Mouse (Mus musculus) cerebellum, adult 2 months (tissue): ENCODE results near the gene Pacrg. TPM values are rescaled to one million over a fixed set of nuclear protein-coding genes. Genes with fewer than 3 reads are reported as not detected.

Experiments used
- DNase-seq, 2 experiments: peaks; one replicate each; pipeline ENCODE4 v3.0.0; 2021
- H3K27ac ChIP-seq: fragments of 200-500 bp; 2 replicates; pipeline ENCODE4 v1.5.1; 2012; ENCODE audit warnings: low read length, control low read depth, inconsistent platforms; ENCODE audit not compliant: insufficient read depth
- H3K27me3 ChIP-seq: fragments of 200-500 bp; 2 replicates; pipeline ENCODE4 v1.6.1; 2012; ENCODE audit warnings: inconsistent platforms, mild to moderate bottlenecking, low read length, moderate library complexity; ENCODE audit not compliant: control insufficient read depth, insufficient read depth
- H3K4me1 ChIP-seq: fragments of 200-500 bp; 2 replicates; pipeline ENCODE4 v1.6.1; 2011; ENCODE audit warnings: low read length; ENCODE audit not compliant: control insufficient read depth, insufficient read depth
- H3K4me3 ChIP-seq: fragments of 200-500 bp; replicated peaks from 2 replicates; pipeline ENCODE3; 2011; ENCODE audit warnings: mild to moderate bottlenecking, low read depth, low read length, control low read depth; ENCODE audit not compliant: insufficient read depth
- CTCF ChIP-seq: fragments of 200-500 bp; IDR thresholded peaks from 2 replicates; pipeline ENCODE4 v1.5.1; 2011; ENCODE audit warnings: low read depth, mild to moderate bottlenecking, control low read depth, low read length, moderate library complexity, borderline replicate concordance; ENCODE audit not compliant: insufficient read depth
- POLR2A ChIP-seq: fragments of 200-500 bp; IDR thresholded peaks from 2 replicates; pipeline ENCODE4 v1.6.1; 2011; ENCODE audit warnings: low read length, control low read depth, borderline replicate concordance; ENCODE audit not compliant: insufficient read depth
- WGBS: fragments of 180-500 bp; shearing (Covaris S2); methylation state at CpG from one replicate; pipeline ENCODE4 v1.1.7; 2018; 5-methylcytosine and 5-hydroxymethylcytosine counted together
- polyA plus RNA-seq: library from polyadenylated mRNA; depleted of rRNA; stranded (reverse); fragments of >200 nt; gene quantifications from 2 replicates; pipeline ENCODE4 v1.2.3, GENCODE M21; 2012

Pacrg gene
- polyA plus RNA-seq, 1 experiment: 17.4 TPM

- TF ChIP-seq POLR2A (no peak), CTCF (no peak)
- no peak for DNase-seq
- no peaks in the 10 kb centered on the region for H3K27me3 ChIP-seq
These were observed 398.5 kb downstream of the Pacrg start for GRCm38 (mm10) chr17:10441501-10442111.

GRCm38 (mm10) chr17:10440961-10441360 lies 399.1 kb downstream of the Pacrg start:
- Histone ChIP-seq H3K4me1 (no peaks in the 10 kb centered on the region), H3K4me3 (no peak overlapping the region), H3K27me3 (no peaks in the 10 kb centered on the region), H3K27ac (no peak overlapping the region)
- WGBS: 72% methylated on average over 3 of the region's 3 CpGs
- no peak for DNase-seq
- TF ChIP-seq POLR2A (no peak), CTCF (no peak)

More at GRCm38 (mm10) chr17:10441501-10442111, 398.5 kb downstream of the Pacrg start:
- 32% methylated on average over 16 of the region's 16 CpGs for WGBS
- Histone ChIP-seq H3K27ac (no peak overlapping the region), H3K4me3 (no peak overlapping the region), H3K4me1 (no peaks in the 10 kb centered on the region)

DNA sequence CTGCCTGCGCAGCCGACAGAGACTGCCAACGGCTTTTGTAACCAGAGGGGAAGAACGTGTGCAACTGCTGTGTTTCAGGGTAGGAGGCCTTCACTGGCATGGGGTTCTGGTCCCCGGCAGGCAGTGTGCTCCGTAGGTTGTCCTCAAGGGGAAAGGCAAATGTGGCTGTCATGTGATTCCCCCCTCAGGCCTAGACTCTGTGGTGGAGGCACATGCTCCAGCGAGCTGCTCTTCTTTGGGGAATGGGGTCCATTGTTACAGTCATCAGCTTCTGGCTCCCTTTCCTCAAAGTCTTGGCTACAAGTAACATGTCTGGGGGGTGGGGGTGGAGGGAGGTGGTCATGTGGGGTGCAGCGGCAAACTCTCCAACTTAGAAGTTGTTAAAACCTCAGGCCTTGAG lies 400.3 kb downstream of the Pacrg start:
- Histone ChIP-seq H3K27me3 (no peaks in the 10 kb centered on the region), H3K4me3 (no peak overlapping the region), H3K27ac (no peak overlapping the region), H3K4me1 (no peaks in the 10 kb centered on the region)
- 60% methylated on average over 8 of the region's 8 CpGs for WGBS
- TF ChIP-seq CTCF (no peak), POLR2A (no peak)
- no peak for DNase-seq

GRCm38 (mm10) chr17:10434867-10435266 lies 405.2 kb downstream of the Pacrg start:
- WGBS: 38% methylated on average over 1 of the region's 1 CpGs
- Histone ChIP-seq H3K27ac (no peak overlapping the region), H3K27me3 (no peaks in the 10 kb centered on the region), H3K4me1 (no peaks in the 10 kb centered on the region), H3K4me3 (no peak overlapping the region)
- TF ChIP-seq POLR2A (no peak), CTCF (no peak)
- no peak for DNase-seq

DNA sequence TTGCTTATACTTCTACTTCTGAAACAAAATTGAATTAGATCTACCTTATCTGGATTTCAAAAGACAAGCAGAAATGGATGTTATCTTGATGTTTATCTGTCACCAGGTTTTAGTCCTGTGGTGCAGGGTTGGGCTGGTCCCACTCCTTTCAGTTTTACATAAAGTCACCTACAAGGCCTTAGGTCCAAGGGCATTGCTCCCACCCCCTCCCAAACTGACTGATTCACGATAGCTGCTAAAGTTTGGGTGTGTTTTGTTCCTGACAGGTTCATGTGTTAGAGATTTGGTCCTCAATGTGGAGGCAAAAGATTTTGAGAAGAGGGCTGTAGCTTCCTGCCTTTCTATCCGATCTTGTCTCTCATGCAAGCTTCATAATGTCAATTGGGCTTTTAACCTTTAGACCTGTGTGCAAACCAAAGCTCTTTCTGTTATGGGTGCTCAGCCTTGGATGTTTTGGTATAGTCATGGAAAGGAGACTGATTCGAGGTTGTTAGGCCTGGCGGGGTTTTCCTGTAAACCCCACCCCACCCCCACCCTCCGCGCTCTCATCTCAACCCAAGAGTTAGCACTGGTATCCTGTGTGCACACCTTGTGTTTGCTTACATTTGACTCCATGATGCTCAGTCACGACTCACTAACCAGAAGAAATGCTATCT lies 407.5 kb downstream of the Pacrg start:
- H3K27ac ChIP-seq: no peak overlapping the region
- no peak for DNase-seq
- H3K4me3 ChIP-seq: no peak overlapping the region
- no peaks in the 10 kb centered on the region for H3K4me1 ChIP-seq
- H3K27me3 ChIP-seq: no peaks in the 10 kb centered on the region
- TF ChIP-seq CTCF (no peak), POLR2A (no peak)
- 94% methylated on average over 7 of the region's 7 CpGs for WGBS

DNA sequence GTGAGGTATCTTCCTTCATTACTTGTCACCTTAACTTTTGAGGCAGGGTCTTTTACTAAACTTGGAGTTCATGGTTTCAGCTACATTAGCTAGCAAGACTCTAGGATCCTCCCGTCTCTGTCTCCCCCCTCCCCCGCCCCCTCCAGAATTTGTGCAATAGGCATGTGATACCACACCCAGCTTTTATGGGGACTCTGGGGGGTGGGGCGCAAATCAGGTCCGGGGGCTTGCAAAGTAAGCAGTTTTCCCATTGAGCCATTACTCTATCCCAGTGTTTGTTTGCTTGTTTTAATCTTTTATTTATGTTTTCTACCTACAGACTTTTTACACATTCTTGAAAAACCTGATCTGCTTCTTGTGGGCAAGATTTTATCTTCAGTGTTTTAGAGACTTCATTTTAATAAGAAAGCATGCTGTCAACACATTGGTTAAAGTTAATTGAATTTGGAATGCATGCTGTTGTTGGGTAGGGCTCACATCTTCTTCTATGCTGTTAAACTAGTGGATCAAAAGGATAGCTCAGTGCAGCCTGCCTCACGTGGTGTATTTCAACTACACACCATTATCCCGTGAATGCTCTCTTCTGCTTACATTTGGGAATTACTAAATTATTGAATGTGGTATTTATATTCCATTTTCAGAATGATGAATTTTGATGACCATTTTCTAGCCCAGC lies 408.1 kb downstream of the Pacrg start:
- no peak overlapping the region for H3K4me3 ChIP-seq
- no peak overlapping the region for H3K27ac ChIP-seq
- WGBS: 81% methylated on average over 6 of the region's 6 CpGs
- H3K27me3 ChIP-seq: no peaks in the 10 kb centered on the region
- TF ChIP-seq CTCF (no peak), POLR2A (no peak)
- no peaks in the 10 kb centered on the region for H3K4me1 ChIP-seq
- DNase-seq: no peak

GRCm38 (mm10) chr17:10430831-10431230 lies 409.3 kb downstream of the Pacrg start:
- TF ChIP-seq POLR2A: no peak
- H3K4me3 ChIP-seq: no peak overlapping the region
- H3K4me1 ChIP-seq: no peaks in the 10 kb centered on the region
- H3K27ac ChIP-seq: no peak overlapping the region
- H3K27me3 ChIP-seq: no peaks in the 10 kb centered on the region
- DNase-seq: no peak
- WGBS: 76% methylated on average over 4 of the region's 4 CpGs

- Histone ChIP-seq H3K27ac (no peak overlapping the region), H3K4me3 (no peak overlapping the region), H3K4me1 (no peaks in the 10 kb centered on the region), H3K27me3 (no peaks in the 10 kb centered on the region)
- 92% methylated on average over 11 of the region's 11 CpGs for WGBS
- no peak for DNase-seq
- TF ChIP-seq CTCF (no peak), POLR2A (no peak)
These were observed 410.7 kb downstream of the Pacrg start for GRCm38 (mm10) chr17:10429406-10429805.
